Mouse (Mus musculus): ENCODE results near the gene Abraxas2.
A peak's percentile ranks its signal among the peaks of the same experiment; 100 is the strongest.

Abraxas2 gene

GRCm38 (mm10) chr7:132898234-132898633 lies 39.2 kb downstream of the Abraxas2 start:
- peak; percentile 42 for DNase-seq (ENCODE audit: low spot score)

GRCm38 (mm10) chr7:132900826-132901531 lies 42.0 kb downstream of the Abraxas2 start:
- no peak for DNase-seq (ENCODE audit: low spot score)

GRCm38 (mm10) chr7:132903796-132904195 lies 44.8 kb downstream of the Abraxas2 start:
- no peak for DNase-seq (ENCODE audit: low spot score)

DNA sequence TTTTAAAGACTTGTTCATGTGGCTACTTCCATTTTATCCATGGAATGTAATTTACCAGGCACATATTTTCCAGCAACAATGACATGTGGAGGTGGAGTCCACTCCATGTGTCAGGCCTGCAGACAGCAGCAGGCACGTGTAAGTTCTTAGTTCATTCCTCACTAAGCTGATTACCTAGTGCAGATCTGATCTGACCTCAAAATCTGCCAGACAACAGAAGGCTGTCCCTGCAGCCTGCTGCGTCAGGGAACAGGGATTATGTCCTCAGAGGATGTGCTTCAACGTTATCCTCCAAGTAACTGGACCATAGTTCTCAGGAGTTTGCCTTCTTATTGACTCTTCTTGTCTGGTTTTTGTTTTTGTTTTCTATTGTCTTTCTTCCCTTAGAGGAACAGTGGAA lies 62.9 kb downstream of the Abraxas2 start:
- DNase-seq (ENCODE audit: low spot score): peak; percentile 42

- DNase-seq (ENCODE audit: low spot score): no peak
Measured at GRCm38 (mm10) chr7:132925227-132925626, 66.2 kb downstream of the Abraxas2 start.

DNA sequence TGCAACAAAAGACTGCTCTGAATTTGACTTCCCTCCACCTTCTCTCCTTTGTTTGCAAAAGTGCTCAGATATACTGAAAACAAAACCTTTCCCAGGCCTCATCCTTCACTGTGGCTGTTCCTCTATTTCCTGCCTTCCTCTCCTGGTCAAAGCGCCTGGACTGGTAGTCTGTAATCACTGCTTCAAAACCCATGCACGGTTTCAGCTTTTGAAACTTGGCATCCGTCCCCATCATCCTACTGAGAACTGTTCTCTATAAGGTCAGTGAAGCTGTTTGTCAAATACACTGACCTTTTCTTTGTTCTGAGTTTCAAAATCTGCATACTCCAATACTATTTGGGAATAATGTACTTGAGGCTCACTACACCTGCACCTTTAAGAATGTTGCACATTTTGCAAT lies 68.2 kb downstream of the Abraxas2 start:
- DNase-seq (ENCODE audit: low spot score): no peak

GRCm38 (mm10) chr7:132930055-132930454 lies 71.0 kb downstream of the Abraxas2 start:
- DNase-seq (ENCODE audit: low spot score): no peak

GRCm38 (mm10) chr7:132930850-132931559 lies 72.0 kb downstream of the Abraxas2 start, which contains the start of gene Zranb1:
TSS of gene Zranb1 (plus strand) at chr7:132931142.
- peak; percentile 98 for DNase-seq (ENCODE audit: low spot score)

DNA sequence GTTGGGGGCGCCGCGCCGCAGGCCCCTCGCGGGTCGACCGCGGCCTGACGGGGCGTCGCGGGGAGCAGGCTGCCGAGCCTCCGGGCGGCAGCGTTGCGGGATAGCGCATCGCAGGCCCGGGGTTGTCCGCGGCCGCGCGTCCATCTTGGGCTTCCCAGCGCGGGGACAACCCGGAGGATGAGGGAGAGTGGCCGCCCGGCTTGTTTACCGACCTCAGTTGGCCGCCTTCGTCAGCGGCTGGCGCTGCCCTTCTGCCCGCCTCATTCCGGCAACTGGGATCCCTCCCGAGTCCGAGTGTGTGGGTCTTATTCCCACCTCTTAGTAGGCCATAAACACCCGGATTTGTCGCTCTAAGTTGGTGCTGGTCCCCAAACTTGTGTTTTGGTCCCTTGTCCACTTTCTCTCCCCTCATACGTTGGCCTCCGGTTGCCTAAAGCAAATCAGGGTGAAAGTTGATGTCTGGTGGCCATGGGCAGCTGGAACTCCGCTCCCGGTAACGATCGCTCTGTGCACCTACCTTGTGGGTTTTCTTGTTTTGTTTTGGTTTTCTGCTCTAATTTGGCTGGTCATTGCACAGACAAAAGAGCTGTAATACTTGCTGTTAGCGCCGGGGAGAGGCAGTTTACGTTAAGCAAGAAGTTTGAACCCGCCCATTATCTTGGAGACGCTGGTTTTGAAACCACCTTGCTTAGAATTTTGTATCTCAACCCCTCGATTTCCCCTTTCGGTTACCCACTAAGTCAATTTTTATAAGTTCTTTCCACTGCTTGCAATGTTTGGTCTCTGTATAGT lies 72.7 kb downstream of the Abraxas2 start:
- peak; percentile 60 for DNase-seq (ENCODE audit: low spot score)

- no peak for DNase-seq (ENCODE audit: low spot score)
Measured at GRCm38 (mm10) chr7:132933331-132933730, 74.3 kb downstream of the Abraxas2 start.

Measured in retina, embryonic 14.5 days (tissue).